Mouse (Mus musculus): ENCODE data around the gene Rdx. TPM values are rescaled to one million over a fixed set of nuclear protein-coding genes. Genes with fewer than 3 reads are reported as not detected.

Gene Rdx
- 43.4 and 52.8 TPM in 2 replicates for polyA plus RNA-seq (2015; fragmentation: Nextera tagmentation; extraction: Ambion mirVana)

GRCm38 (mm10) chr9:52047129-52047820 lies at the start of gene Rdx:
Gene Rdx (plus strand): TSS chr9:52047173.
- Histone ChIP-seq H3K9ac (ENCODE audit: low read depth, low read length) (peak within 1 kb of the TSS; percentile 94), H3K27me3 (replicated peaks; ENCODE audit: control insufficient read depth, insufficient read depth, low read length) (peaks cover 15% of the 10 kb centered on the region), H3K27ac (ENCODE audit: low read length) (peak within 1 kb of the TSS; percentile 98), H3K9me3 (ENCODE audit: control insufficient read depth, low read length) (no peaks in the 10 kb centered on the region), H3K36me3 (ENCODE audit: control insufficient read depth, insufficient read depth, low read length) (no peaks in the 10 kb centered on the region), H3K4me1 (ENCODE audit: control insufficient read depth, insufficient read depth, low read length) (peaks cover 9% of the 10 kb centered on the region), H3K4me3 (ENCODE audit: low read length) (peak within 1 kb of the TSS; percentile 80), H3K4me2 (ENCODE audit: low read depth, low read length) (peak within 1 kb of the TSS; percentile 58)
- peak; percentile 30; the same call in 1 of the 2 replicates for ATAC-seq
- 3% methylated on average over 17 of the region's 17 CpGs for WGBS

- H3K4me1 ChIP-seq (ENCODE audit: control insufficient read depth, insufficient read depth, low read length): peaks cover 3% of the 10 kb centered on the region; the same call in 1 of the 2 replicates
- WGBS: 29% methylated on average over 4 of the region's 4 CpGs
- peaks cover 2% of the 10 kb centered on the region; the same call in 1 of the 2 replicates for H3K27me3 ChIP-seq (replicated peaks; ENCODE audit: control insufficient read depth, insufficient read depth, low read length)
- H3K27ac ChIP-seq (ENCODE audit: low read length): no peak overlapping the region
- no peak overlapping the region for H3K9ac ChIP-seq (ENCODE audit: low read depth, low read length)
- H3K4me2 ChIP-seq (ENCODE audit: low read depth, low read length): no peak overlapping the region
- no peak overlapping the region for H3K4me3 ChIP-seq (ENCODE audit: low read length)
- no peaks in the 10 kb centered on the region for H3K36me3 ChIP-seq (ENCODE audit: control insufficient read depth, insufficient read depth, low read length)
- no peak for ATAC-seq
- H3K9me3 ChIP-seq (ENCODE audit: control insufficient read depth, low read length): no peaks in the 10 kb centered on the region
These were observed 43.5 kb upstream of the Rdx start for GRCm38 (mm10) chr9:52003501-52003900.

GRCm38 (mm10) chr9:52007341-52007740 lies 39.6 kb upstream of the Rdx start:
- WGBS: 49% methylated on average over 2 of the region's 2 CpGs
- no peak overlapping the region for H3K4me2 ChIP-seq (ENCODE audit: low read depth, low read length)
- no peaks in the 10 kb centered on the region for H3K9me3 ChIP-seq (ENCODE audit: control insufficient read depth, low read length)
- H3K9ac ChIP-seq (ENCODE audit: low read depth, low read length): no peak overlapping the region
- H3K27ac ChIP-seq (ENCODE audit: low read length): no peak overlapping the region
- peaks cover 3% of the 10 kb centered on the region; the same call in 1 of the 2 replicates for H3K4me1 ChIP-seq (ENCODE audit: control insufficient read depth, insufficient read depth, low read length)
- no peak for ATAC-seq
- no peak overlapping the region for H3K4me3 ChIP-seq (ENCODE audit: low read length)
- no peaks in the 10 kb centered on the region for H3K36me3 ChIP-seq (ENCODE audit: control insufficient read depth, insufficient read depth, low read length)
- peaks cover 2% of the 10 kb centered on the region; the same call in 1 of the 2 replicates for H3K27me3 ChIP-seq (replicated peaks; ENCODE audit: control insufficient read depth, insufficient read depth, low read length)

DNA sequence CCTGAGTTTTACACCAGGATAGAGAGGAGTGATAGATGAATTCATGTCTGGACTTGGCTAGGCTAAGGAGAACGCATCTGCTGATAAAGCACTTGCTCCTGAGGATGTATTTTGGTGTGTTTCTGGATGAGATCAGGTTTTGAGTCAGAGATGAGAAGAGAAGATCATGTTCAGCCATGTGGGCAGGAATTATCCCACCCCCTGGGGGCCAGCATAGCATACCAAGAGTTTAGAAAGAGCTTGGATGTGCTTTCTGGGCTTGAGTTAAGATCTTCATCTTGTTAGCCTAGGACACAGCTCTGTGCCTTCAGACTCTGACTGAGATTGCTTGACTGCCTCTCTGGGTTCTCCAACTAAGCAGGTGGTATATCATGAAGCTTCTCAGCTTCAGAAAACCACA lies 38.5 kb upstream of the Rdx start:
- ATAC-seq: no peak
- peaks cover 2% of the 10 kb centered on the region; the same call in 1 of the 2 replicates for H3K4me1 ChIP-seq (ENCODE audit: control insufficient read depth, insufficient read depth, low read length)
- H3K9ac ChIP-seq (ENCODE audit: low read depth, low read length): no peak overlapping the region
- 70% methylated on average over 1 of the region's 1 CpGs for WGBS
- H3K27me3 ChIP-seq (replicated peaks; ENCODE audit: control insufficient read depth, insufficient read depth, low read length): peaks cover 2% of the 10 kb centered on the region; the same call in 1 of the 2 replicates
- H3K27ac ChIP-seq (ENCODE audit: low read length): no peak overlapping the region
- H3K4me3 ChIP-seq (ENCODE audit: low read length): no peak overlapping the region
- no peak overlapping the region for H3K4me2 ChIP-seq (ENCODE audit: low read depth, low read length)
- H3K9me3 ChIP-seq (ENCODE audit: control insufficient read depth, low read length): no peaks in the 10 kb centered on the region
- no peaks in the 10 kb centered on the region for H3K36me3 ChIP-seq (ENCODE audit: control insufficient read depth, insufficient read depth, low read length)

GRCm38 (mm10) chr9:52012311-52012710 lies 34.7 kb upstream of the Rdx start:
- no peak for ATAC-seq
- H3K4me3 ChIP-seq (ENCODE audit: low read length): no peak overlapping the region
- no peaks in the 10 kb centered on the region for H3K4me1 ChIP-seq (ENCODE audit: control insufficient read depth, insufficient read depth, low read length)
- H3K27me3 ChIP-seq (replicated peaks; ENCODE audit: control insufficient read depth, insufficient read depth, low read length): no peaks in the 10 kb centered on the region; the same call in 1 of the 2 replicates
- H3K27ac ChIP-seq (ENCODE audit: low read length): no peak overlapping the region
- WGBS: 92% methylated on average over 1 of the region's 1 CpGs
- no peak overlapping the region for H3K4me2 ChIP-seq (ENCODE audit: low read depth, low read length)
- no peak overlapping the region for H3K9ac ChIP-seq (ENCODE audit: low read depth, low read length)
- no peaks in the 10 kb centered on the region for H3K36me3 ChIP-seq (ENCODE audit: control insufficient read depth, insufficient read depth, low read length)
- no peaks in the 10 kb centered on the region for H3K9me3 ChIP-seq (ENCODE audit: control insufficient read depth, low read length)

- H3K27ac ChIP-seq (ENCODE audit: low read length): no peak overlapping the region
- no peak overlapping the region for H3K9ac ChIP-seq (ENCODE audit: low read depth, low read length)
- H3K36me3 ChIP-seq (ENCODE audit: control insufficient read depth, insufficient read depth, low read length): no peaks in the 10 kb centered on the region
- no peak overlapping the region for H3K4me2 ChIP-seq (ENCODE audit: low read depth, low read length)
- H3K9me3 ChIP-seq (ENCODE audit: control insufficient read depth, low read length): no peaks in the 10 kb centered on the region
- WGBS: 80% methylated on average over 5 of the region's 5 CpGs
- H3K27me3 ChIP-seq (replicated peaks; ENCODE audit: control insufficient read depth, insufficient read depth, low read length): no peaks in the 10 kb centered on the region
- no peaks in the 10 kb centered on the region for H3K4me1 ChIP-seq (ENCODE audit: control insufficient read depth, insufficient read depth, low read length)
- no peak for ATAC-seq
- no peak overlapping the region for H3K4me3 ChIP-seq (ENCODE audit: low read length)
These were observed 34.1 kb upstream of the Rdx start for GRCm38 (mm10) chr9:52012781-52013436.

DNA sequence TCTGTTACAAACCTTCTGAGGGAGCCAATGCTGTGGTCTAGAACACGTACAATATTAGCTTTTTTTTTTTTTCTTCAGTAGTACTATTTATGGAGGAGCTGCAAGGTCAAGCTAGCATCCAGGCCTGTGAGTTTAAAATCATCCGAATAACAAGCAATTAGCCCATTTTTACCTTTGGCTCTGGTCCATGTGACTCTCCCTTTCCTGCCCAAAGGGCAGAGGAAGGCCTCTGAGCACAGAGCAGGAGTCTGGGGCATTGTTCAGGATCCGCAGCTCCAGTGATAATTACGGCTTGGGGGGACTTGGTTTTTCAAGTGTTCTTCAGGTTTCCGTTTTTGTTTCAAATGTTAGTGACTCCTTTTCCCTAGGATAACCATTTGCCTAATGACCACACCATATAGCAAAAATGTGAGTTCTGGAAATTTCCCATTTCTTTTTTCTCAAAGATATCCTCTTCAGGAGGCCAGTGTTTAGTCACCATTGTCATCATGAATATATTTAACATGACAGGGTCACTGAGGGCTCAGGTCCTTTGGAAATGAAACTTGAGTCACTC lies 33.0 kb upstream of the Rdx start:
- no peak overlapping the region for H3K27ac ChIP-seq (ENCODE audit: low read length)

DNA sequence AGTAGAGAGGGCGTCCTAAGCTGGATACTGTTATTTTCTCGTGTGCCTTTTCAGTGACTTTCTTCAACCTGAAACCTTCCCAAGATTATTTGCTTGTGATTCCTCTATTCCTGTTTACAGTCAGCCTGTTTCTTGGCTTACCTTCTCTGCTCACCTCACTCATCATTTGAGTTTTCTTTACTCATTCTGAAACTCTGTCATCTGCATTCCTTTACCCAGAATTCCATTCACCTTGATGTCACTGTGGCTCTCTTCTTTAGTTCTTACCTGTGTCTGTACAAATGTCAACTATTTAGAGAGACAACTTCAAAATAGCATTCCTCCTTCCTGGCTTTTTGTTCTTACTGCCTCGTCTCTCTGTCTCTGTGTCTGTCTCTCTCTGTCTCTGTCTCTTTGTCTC lies 29.9 kb upstream of the Rdx start:
- Histone ChIP-seq H3K4me1 (ENCODE audit: control insufficient read depth, insufficient read depth, low read length) (no peaks in the 10 kb centered on the region), H3K4me3 (ENCODE audit: low read length) (no peak overlapping the region), H3K9ac (ENCODE audit: low read depth, low read length) (no peak overlapping the region), H3K27ac (ENCODE audit: low read length) (no peak overlapping the region), H3K27me3 (replicated peaks; ENCODE audit: control insufficient read depth, insufficient read depth, low read length) (peaks cover 19% of the 10 kb centered on the region), H3K4me2 (ENCODE audit: low read depth, low read length) (no peak overlapping the region), H3K36me3 (ENCODE audit: control insufficient read depth, insufficient read depth, low read length) (no peaks in the 10 kb centered on the region), H3K9me3 (ENCODE audit: control insufficient read depth, low read length) (no peaks in the 10 kb centered on the region)
- ATAC-seq: no peak
- 79% methylated on average over 3 of the region's 3 CpGs for WGBS

More for the DNA sequence above, 33.0 kb upstream of the Rdx start:
- Histone ChIP-seq H3K4me1 (ENCODE audit: control insufficient read depth, insufficient read depth, low read length) (no peaks in the 10 kb centered on the region), H3K9ac (ENCODE audit: low read depth, low read length) (no peak overlapping the region), H3K4me2 (ENCODE audit: low read depth, low read length) (no peak overlapping the region), H3K9me3 (ENCODE audit: control insufficient read depth, low read length) (no peaks in the 10 kb centered on the region), H3K36me3 (ENCODE audit: control insufficient read depth, insufficient read depth, low read length) (no peaks in the 10 kb centered on the region), H3K27me3 (replicated peaks; ENCODE audit: control insufficient read depth, insufficient read depth, low read length) (peaks cover 7% of the 10 kb centered on the region), H3K4me3 (ENCODE audit: low read length) (no peak overlapping the region)
- ATAC-seq: 0 out of 2 replicates have a peak, but pooled peaks have one; percentile 42
- WGBS: 75% methylated on average over 5 of the region's 5 CpGs

DNA sequence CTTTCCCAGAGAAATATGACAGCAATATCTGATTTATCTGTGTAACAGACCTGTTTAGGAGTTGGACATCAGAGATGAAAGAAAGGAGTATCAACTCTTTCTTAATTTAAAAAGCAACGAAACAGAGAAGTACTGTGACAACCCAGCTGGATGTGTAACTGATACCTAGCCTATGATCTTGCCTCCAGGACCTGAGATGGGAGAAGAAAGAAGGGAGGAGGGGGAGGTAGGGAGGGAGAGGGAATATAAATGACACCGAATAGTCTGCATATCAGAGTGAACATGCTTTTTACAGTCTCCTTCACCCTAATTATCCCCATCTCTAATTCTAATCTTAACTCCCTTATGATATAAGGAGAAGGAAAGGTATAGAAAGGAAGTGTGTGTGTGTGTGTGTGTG lies 29.1 kb upstream of the Rdx start:
- H3K36me3 ChIP-seq (ENCODE audit: control insufficient read depth, insufficient read depth, low read length): no peaks in the 10 kb centered on the region
- no peak overlapping the region for H3K9ac ChIP-seq (ENCODE audit: low read depth, low read length)
- H3K9me3 ChIP-seq (ENCODE audit: control insufficient read depth, low read length): no peaks in the 10 kb centered on the region
- no peak overlapping the region for H3K4me2 ChIP-seq (ENCODE audit: low read depth, low read length)
- peaks cover 19% of the 10 kb centered on the region for H3K27me3 ChIP-seq (replicated peaks; ENCODE audit: control insufficient read depth, insufficient read depth, low read length)
- no peak for ATAC-seq
- no peak overlapping the region for H3K4me3 ChIP-seq (ENCODE audit: low read length)
- no peak overlapping the region for H3K27ac ChIP-seq (ENCODE audit: low read length)
- 77% methylated on average over 2 of the region's 2 CpGs for WGBS
- no peaks in the 10 kb centered on the region for H3K4me1 ChIP-seq (ENCODE audit: control insufficient read depth, insufficient read depth, low read length)

Measured in intestine, embryonic 16.5 days (tissue).